Mouse (Mus musculus) embryonic facial prominence, embryonic 13.5 days (tissue): ENCODE measurements at regions not wholly inside any gene's neighbourhood (a gene's known extent, or its start where the extent isn't known, plus 50 kb on each side); places are given as distances from the start of the nearest gene placed in this dataset.

ENCODE experiments used
- ATAC-seq: fragments of 200-750 bp; cut with Nextera tagmentation; 2 replicates; pipeline ENCODE4 v1.8.0; 2017; ENCODE audit warnings: low read depth; ENCODE audit not compliant: insufficient number of reproducible peaks, insufficient read depth, low FRiP score, low TSS enrichment
- H3K27ac ChIP-seq: fragments of 300-500 bp; sonication (generic); 2 replicates; pipeline ENCODE4 v1.5.1; 2015; ENCODE audit warnings: moderate library complexity, mild to moderate bottlenecking, inconsistent platforms
- H3K27me3 ChIP-seq: fragments of 300-500 bp; sonication (generic); 2 replicates; pipeline ENCODE4 v1.6.1; 2015; ENCODE audit warnings: mild to moderate bottlenecking, inconsistent platforms
- H3K36me3 ChIP-seq: fragments of 300-500 bp; sonication (generic); 2 replicates; pipeline ENCODE4 v1.6.1; 2015; ENCODE audit warnings: mild to moderate bottlenecking, inconsistent platforms
- H3K4me1 ChIP-seq: fragments of 300-500 bp; sonication (generic); 2 replicates; pipeline ENCODE4 v1.6.1; 2015; ENCODE audit warnings: inconsistent platforms
- H3K4me2 ChIP-seq: fragments of 300-500 bp; sonication (generic); 2 replicates; pipeline ENCODE4 v1.6.1; 2015; ENCODE audit warnings: moderate library complexity, mild to moderate bottlenecking, inconsistent platforms
- H3K4me3 ChIP-seq: fragments of 300-500 bp; sonication (generic); 2 replicates; pipeline ENCODE4 v1.5.1; 2015; ENCODE audit warnings: mild to moderate bottlenecking, inconsistent platforms
- H3K9ac ChIP-seq: fragments of 300-500 bp; sonication (generic); 2 replicates; pipeline ENCODE4 v1.6.1; 2015; ENCODE audit warnings: mild to moderate bottlenecking, inconsistent platforms
- H3K9me3 ChIP-seq: fragments of 300-500 bp; sonication (generic); 2 replicates; pipeline ENCODE4 v1.6.1; 2016; ENCODE audit warnings: inconsistent platforms
- WGBS: fragments of 180-500 bp; shearing (Covaris S2); methylation state at CpG from one replicate; pipeline ENCODE4 v1.1.7; 2015; ENCODE audit warnings: mixed read lengths; 5-methylcytosine and 5-hydroxymethylcytosine counted together

DNA sequence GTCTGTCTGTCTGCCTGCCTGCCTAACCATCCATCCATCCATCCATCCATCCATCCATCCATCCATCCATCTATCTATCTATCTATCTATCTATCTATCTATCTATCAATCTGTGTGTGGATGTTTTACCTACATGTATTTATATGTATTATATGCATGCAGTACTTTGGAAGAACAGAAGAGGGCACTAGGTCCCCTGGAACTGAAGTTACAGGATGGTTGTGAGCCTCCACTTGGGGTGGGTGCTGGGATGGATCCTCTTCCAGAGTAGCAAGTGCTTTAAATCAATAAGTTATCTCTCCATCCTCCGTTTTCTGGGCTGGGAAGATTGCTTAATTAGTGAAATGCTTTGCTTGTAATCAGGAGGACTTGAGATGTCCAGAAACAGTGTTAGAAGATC, 54.6 kb upstream of the Medag start:
- Histone ChIP-seq H3K27me3 (no peaks in the 10 kb centered on the region), H3K36me3 (no peaks in the 10 kb centered on the region), H3K4me2 (no peak overlapping the region), H3K4me3 (no peak overlapping the region), H3K9me3 (peaks cover 5% of the 10 kb centered on the region; the same call in 1 of the 2 replicates), H3K4me1 (peaks cover 36% of the 10 kb centered on the region), H3K27ac (no peak overlapping the region), H3K9ac (no peak overlapping the region)
- no peak for ATAC-seq
- WGBS = 95% methylated on average over 1 of the region's 1 CpGs
